Comparison of ENCODE assay signal across 13 mouse cellular contexts in genomic region chr3:41168181-41168967, GRCm38 (mm10).
DNase-seq lines count a peak whose midpoint lies in the region; ATAC-seq and TF ChIP-seq lines count a peak whose summit lies in the region.
"Had no signal": no experiment of that assay in that cellular context is flagged by ENCODE, and none has a peak within 500 bp of the region (broad histone marks: within the 10 kb centered on the region; RNA-seq: fewer than 3 reads in every experiment).

No protein-coding gene starts in this region.

- no peak overlapping the region for H3K4me3 ChIP-seq in forebrain, embryonic 10.5 days
- H3K4me3 ChIP-seq in forebrain, embryonic 13.5 days = no peak overlapping the region
- no peak overlapping the region for H3K4me3 ChIP-seq in left cerebral cortex, adult 2 months
- H3K4me3 ChIP-seq in ES-E14 (ENCODE audit: insufficient read depth in 1 of 2, low read depth in 1 of 2, low read length in 2 of 2, poor library complexity in 1 of 2, severe bottlenecking in 1 of 2) = no peak overlapping the region
- H3K4me3 ChIP-seq in liver, embryonic 13.5 days (replicated peaks) = no peak overlapping the region
- H3K4me3 ChIP-seq: limb, embryonic 13.5 days; midbrain, embryonic 12.5 days had no signal

- WGBS in forebrain, embryonic 10.5 days = 87% methylated on average over 11 of the region's 11 CpGs
- WGBS in forebrain, embryonic 13.5 days = 89% methylated on average over 11 of the region's 11 CpGs
- 78% methylated on average over 11 of the region's 11 CpGs for WGBS in liver, embryonic 13.5 days (ENCODE audit: insufficient replicate concordance)

- in situ Hi-C loops in ES-E14 (cut with MboI; ENCODE audit: low sequenced_read_pairs in 2 of 2, unreplicated experiment in 2 of 2) = no loop called here

- peak; percentile 31 for TF ChIP-seq CTCF in left cerebral cortex, adult 2 months (IDR thresholded peaks at IDR 0.05)

- DNase-seq in forebrain, embryonic 10.5 days (ENCODE audit: extremely low spot score, low spot score) = peak; percentile 14
- DNase-seq in left cerebral cortex, adult 2 months (ENCODE audit: extremely low spot score in 1 of 2, low spot score in 2 of 2) = no peak
- no peak for DNase-seq in left cerebral cortex, adult 18-20 months (ENCODE audit: low spot score in 2 of 2)
- DNase-seq in ES-E14 (ENCODE audit: low read depth, low spot score) = peak; percentile 24
- DNase-seq in liver, embryonic 13.5 days = no peak
- DNase-seq in right cerebral cortex, adult 2 months (ENCODE audit: low spot score in 2 of 2) = no peak
- DNase-seq in urinary bladder, postnatal 14 days (ENCODE audit: low spot score) = no peak
- DNase-seq: cerebellum, adult 11 months; heart, postnatal 14 days; kidney, postnatal 25 days had no signal

- no peak overlapping the region for H3K27ac ChIP-seq in forebrain, embryonic 10.5 days
- H3K27ac ChIP-seq in forebrain, embryonic 13.5 days = no peak overlapping the region
- H3K27ac ChIP-seq in left cerebral cortex, adult 2 months = no peak overlapping the region
- H3K27ac ChIP-seq in ES-E14 (ENCODE audit: insufficient read depth, low read depth, low read length, poor library complexity, severe bottlenecking) = no peak overlapping the region
- peak overlapping the region; percentile 98 for H3K27ac ChIP-seq in liver, embryonic 13.5 days
- H3K27ac ChIP-seq: limb, embryonic 13.5 days; midbrain, embryonic 12.5 days had no signal

- H3K9me3 ChIP-seq in forebrain, embryonic 10.5 days = no peaks in the 10 kb centered on the region; the same call in 1 of the 2 replicates
- no peaks in the 10 kb centered on the region for H3K9me3 ChIP-seq in forebrain, embryonic 13.5 days (replicated peaks)
- no peaks in the 10 kb centered on the region for H3K9me3 ChIP-seq in ES-E14 (ENCODE audit: control insufficient read depth, insufficient read depth, low read depth, low read length)
- H3K9me3 ChIP-seq in liver, embryonic 13.5 days (replicated peaks) = no peaks in the 10 kb centered on the region
- H3K9me3 ChIP-seq: midbrain, embryonic 12.5 days had no signal

- H3K9ac ChIP-seq in forebrain, embryonic 13.5 days = no peak overlapping the region
- H3K9ac ChIP-seq in ES-E14 (ENCODE audit: insufficient read depth, low read depth, low read length, poor library complexity, severe bottlenecking) = no peak overlapping the region
- H3K9ac ChIP-seq in liver, embryonic 13.5 days = peak overlapping the region; percentile 54; the same call in 1 of the 2 replicates
- H3K9ac ChIP-seq: limb, embryonic 13.5 days; midbrain, embryonic 12.5 days had no signal

- H3K27me3 ChIP-seq in forebrain, embryonic 10.5 days (ENCODE audit: poor library complexity, severe bottlenecking) = no peaks in the 10 kb centered on the region
- no peaks in the 10 kb centered on the region for H3K27me3 ChIP-seq in forebrain, embryonic 13.5 days
- no peaks in the 10 kb centered on the region for H3K27me3 ChIP-seq in liver, embryonic 13.5 days
- H3K27me3 ChIP-seq: limb, embryonic 13.5 days; midbrain, embryonic 12.5 days had no signal

- ATAC-seq in forebrain, embryonic 13.5 days = no peak
- ATAC-seq in liver, embryonic 13.5 days (ENCODE audit: low read depth) = no peak

- intact Hi-C loops in left cerebral cortex, adult 2 months (cut with DNase I) = no loop called here

- no peak overlapping the region for H3K4me2 ChIP-seq in forebrain, embryonic 13.5 days
- no peak overlapping the region; the same call in 1 of the 2 replicates for H3K4me2 ChIP-seq in liver, embryonic 13.5 days
- H3K4me2 ChIP-seq: limb, embryonic 13.5 days; midbrain, embryonic 12.5 days had no signal

- H3K4me1 ChIP-seq in forebrain, embryonic 10.5 days = peaks cover 4% of the 10 kb centered on the region
- no peaks in the 10 kb centered on the region for H3K4me1 ChIP-seq in forebrain, embryonic 13.5 days
- peaks cover 0 to 7% of the 10 kb centered on the region in 2 experiments; a peak in 1 of 4 replicates for H3K4me1 ChIP-seq in ES-E14 (ENCODE audit: control insufficient read depth in 2 of 2, insufficient read depth in 2 of 2, low read length in 2 of 2, poor library complexity in 1 of 2)
- peaks cover 83% of the 10 kb centered on the region for H3K4me1 ChIP-seq in liver, embryonic 13.5 days (replicated peaks)
- H3K4me1 ChIP-seq: midbrain, embryonic 12.5 days had no signal

- H3K36me3 ChIP-seq in forebrain, embryonic 10.5 days (replicated peaks) = no peaks in the 10 kb centered on the region
- no peaks in the 10 kb centered on the region for H3K36me3 ChIP-seq in forebrain, embryonic 13.5 days (ENCODE audit: poor library complexity, severe bottlenecking)
- no peaks in the 10 kb centered on the region for H3K36me3 ChIP-seq in ES-E14 (ENCODE audit: control insufficient read depth, insufficient read depth, low read length, poor library complexity, severe bottlenecking)
- H3K36me3 ChIP-seq in liver, embryonic 13.5 days = no peaks in the 10 kb centered on the region
- H3K36me3 ChIP-seq: limb, embryonic 13.5 days; midbrain, embryonic 12.5 days had no signal

TF ChIP-seq in ES-E14, 5 proteins besides CTCF, POLR2A, EP300 and RAD21:
- TF ChIP-seq MAFK (IDR thresholded peaks at IDR 0.05; ENCODE audit: insufficient read depth, low read depth, low read length) (no peak), ZC3H11A (IDR thresholded peaks at IDR 0.05; ENCODE audit: borderline replicate concordance, low read depth, low read length) (peak; percentile 63; the same call in 1 of the 2 replicates)

Comparison
In these comparisons a context has a peak if more than half of its experiments do, and no peak if none do; other contexts are left out.
1. DNase-seq: peak in forebrain, embryonic 10.5 days (single experiment) and ES-E14 (single experiment); none in left cerebral cortex, adult 2 months (0 of 2), left cerebral cortex, adult 18-20 months (0 of 2), liver, embryonic 13.5 days (single experiment), right cerebral cortex, adult 2 months (0 of 2) and urinary bladder, postnatal 14 days (single experiment).